Mouse (Mus musculus) T-helper 2 cell (primary cell): ENCODE results near the gene Ube3b.

Source experiments
- in situ Hi-C: fragments of 300-600 bp; cut with MboI, MseI; formaldehyde crosslinking; loops from one replicate; pipeline ENCODE4 v1.15.1; 2025; ENCODE audit warnings: high pct_unique_total_duplicates

The Ube3b gene

GRCm38 (mm10) chr5:114380209-114381012 is at the start of gene Ube3b, which contains the start of gene Kctd10:
Ube3b (plus strand) TSS chr5:114380607.
Kctd10 (minus strand) TSS chr5:114380508.
- in situ Hi-C loops = loop anchor here (5.0 kb wide), 1 partner anchor 68 kb away; no protein-coding TSS in a partner anchor

GRCm38 (mm10) chr5:114342996-114343395 is 37.4 kb upstream of the Ube3b start:
- in situ Hi-C loops = no loop called here

GRCm38 (mm10) chr5:114343612-114344011 is 36.8 kb upstream of the Ube3b start:
- in situ Hi-C loops = no loop called here

GRCm38 (mm10) chr5:114345538-114345937 is 34.9 kb upstream of the Ube3b start:
- in situ Hi-C loops = no loop called here

- in situ Hi-C loops = no loop called here
Observed at GRCm38 (mm10) chr5:114347005-114347404, 33.4 kb upstream of the Ube3b start.

GRCm38 (mm10) chr5:114351490-114351889 is 28.9 kb upstream of the Ube3b start:
- in situ Hi-C loops = no loop called here

- in situ Hi-C loops = no loop called here
Observed at GRCm38 (mm10) chr5:114356250-114356935, 24.0 kb upstream of the Ube3b start.

GRCm38 (mm10) chr5:114356936-114357751 is 23.3 kb upstream of the Ube3b start:
- in situ Hi-C loops = no loop called here

- in situ Hi-C loops = no loop called here
Observed at GRCm38 (mm10) chr5:114358833-114359232, 21.6 kb upstream of the Ube3b start.

GRCm38 (mm10) chr5:114359586-114359985 is 20.8 kb upstream of the Ube3b start:
- in situ Hi-C loops = no loop called here

GRCm38 (mm10) chr5:114360968-114361367 is 19.4 kb upstream of the Ube3b start:
- in situ Hi-C loops = no loop called here

- in situ Hi-C loops = no loop called here
Observed at GRCm38 (mm10) chr5:114365043-114365752, 15.2 kb upstream of the Ube3b start.

GRCm38 (mm10) chr5:114368121-114368520 is 12.3 kb upstream of the Ube3b start:
- in situ Hi-C loops = no loop called here

GRCm38 (mm10) chr5:114368803-114369496 is 11.5 kb upstream of the Ube3b start:
- in situ Hi-C loops = no loop called here

- in situ Hi-C loops = no loop called here
Observed at GRCm38 (mm10) chr5:114369921-114370320, 10.5 kb upstream of the Ube3b start.

- in situ Hi-C loops = no loop called here
Observed at GRCm38 (mm10) chr5:114370371-114370776, 10.0 kb upstream of the Ube3b start.

GRCm38 (mm10) chr5:114371331-114371730 is 9.1 kb upstream of the Ube3b start:
- in situ Hi-C loops = no loop called here

GRCm38 (mm10) chr5:114371731-114372473 is 8.5 kb upstream of the Ube3b start:
- in situ Hi-C loops = no loop called here

- in situ Hi-C loops = no loop called here
Observed at GRCm38 (mm10) chr5:114372565-114372964, 7.8 kb upstream of the Ube3b start.

- in situ Hi-C loops = no loop called here
Observed at GRCm38 (mm10) chr5:114373174-114373573, 7.2 kb upstream of the Ube3b start.
